In genomic region chrX:48423671-48424070, GRCm38 (mm10) we compare ENCODE assay signal across 14 mouse cellular contexts. TPM values are rescaled to one million over a fixed set of nuclear protein-coding genes. Genes with fewer than 3 reads are reported as not detected.
A peak's percentile ranks its signal among the peaks of the same experiment; 100 is the strongest.
DNase-seq lines count a peak whose midpoint lies in the region; ATAC-seq and TF ChIP-seq lines count a peak whose summit lies in the region.
"Had no signal": no experiment of that assay in that cellular context is flagged by ENCODE, and none has a peak within 500 bp of the region (broad histone marks: within the 10 kb centered on the region; RNA-seq: fewer than 3 reads in every experiment).

No protein-coding gene starts in this region.

- no peaks in the 10 kb centered on the region for H3K27me3 ChIP-seq in liver, adult 2 months (ENCODE audit: control insufficient read depth, insufficient read depth, low read length)
- H3K27me3 ChIP-seq: forebrain, embryonic 12.5 days; limb, embryonic 13.5 days; stomach, embryonic 15.5 days had no signal

- H3K27ac ChIP-seq in liver, adult 2 months (replicated peaks; ENCODE audit: insufficient read depth, low read depth, low read length), result no peak overlapping the region
- H3K27ac ChIP-seq: embryonic facial prominence, embryonic 10.5 days; forebrain, embryonic 12.5 days; left cerebral cortex, adult 2 months; limb, embryonic 13.5 days; stomach, embryonic 15.5 days had no signal

- TF ChIP-seq POLR2A in liver, adult 2 months (IDR thresholded peaks at IDR 0.05; ENCODE audit: extremely low read depth, insufficient read depth, low read length), result no peak

- H3K4me1 ChIP-seq in liver, adult 2 months (ENCODE audit: control insufficient read depth, insufficient read depth, low read length), result peaks cover 3% of the 10 kb centered on the region; the same call in 1 of the 2 replicates
- H3K4me1 ChIP-seq: forebrain, embryonic 12.5 days; stomach, embryonic 15.5 days had no signal

- H3K79me2 ChIP-seq in liver, adult 2 months (ENCODE audit: control insufficient read depth, insufficient read depth, low read length), result no peaks in the 10 kb centered on the region

- ATAC-seq in megakaryocyte progenitor cell, adult 5-6 weeks (replicated peaks; ENCODE audit: poor library complexity), result peak; percentile 40

- 39% methylated on average over 1 of the region's 1 CpGs for WGBS in liver, adult 2 months

- H3K4me3 ChIP-seq in liver, adult 2 months (ENCODE audit: insufficient read depth, low read depth, low read length), result no peak overlapping the region
- H3K4me3 ChIP-seq: embryonic facial prominence, embryonic 10.5 days; forebrain, embryonic 12.5 days; heart, adult 2 months; left cerebral cortex, adult 2 months; limb, embryonic 13.5 days; myocyte; stomach, embryonic 15.5 days had no signal

- H3K36me3 ChIP-seq in liver, adult 2 months (ENCODE audit: control insufficient read depth, insufficient read depth, low read length), result no peaks in the 10 kb centered on the region
- H3K36me3 ChIP-seq: embryonic facial prominence, embryonic 10.5 days; forebrain, embryonic 12.5 days; limb, embryonic 13.5 days; stomach, embryonic 15.5 days had no signal

- DNase-seq in liver, adult 2 months (ENCODE audit: extremely low read depth, low read depth, low spot score), result peak; percentile 9
- DNase-seq in liver (no peak), 3T3-L1 (ENCODE audit: low read depth, low spot score) (peak; percentile 85), adipocyte (ENCODE audit: low spot score) (peak; percentile 86)
- no peak for DNase-seq in cerebellum, postnatal 10 days
- DNase-seq in spleen, postnatal 4 days (ENCODE audit: low spot score in 2 of 2), result no peak

- no peak overlapping the region for H3K9ac ChIP-seq in liver, adult 2 months (ENCODE audit: low read depth, low read length)
- H3K9ac ChIP-seq: forebrain, embryonic 12.5 days; limb, embryonic 13.5 days; stomach, embryonic 15.5 days had no signal

- TF ChIP-seq CTCF in liver, adult 2 months (IDR thresholded peaks at IDR 0.05; ENCODE audit: low read depth, low read length), result no peak

RNA-seq across cellular contexts. Expression of gene Elf4, which starts 39.3 kb away (rescaled TPM):
- 0.46 and 0.67 TPM in 2 replicates for total RNA-seq in liver, adult 2 months (2014; rRNA removed)
- 0.57 and 1.5 TPM in 2 replicates for polyA plus RNA-seq in liver, adult 2 months (2012; rRNA removed)
- 54.9 and 57.2 TPM in 2 replicates for total RNA-seq in megakaryocyte progenitor cell, adult 5-6 weeks (2015)
- total RNA-seq in megakaryocyte progenitor cell, adult 5-6 weeks (2017), result 12.7 and 13.2 TPM in 2 replicates

Comparison
In these comparisons a context has a peak if more than half of its experiments do, and no peak if none do; other contexts are left out.
1. DNase-seq: peak in liver, adult 2 months (single experiment), 3T3-L1 (single experiment) and adipocyte (single experiment); none in liver (single experiment), cerebellum, postnatal 10 days (0 of 2) and spleen, postnatal 4 days (0 of 2).